Mouse (Mus musculus): Measurements from ENCODE around the gene Epha1. TPM values are rescaled to one million over a fixed set of nuclear protein-coding genes. Genes with fewer than 3 reads are reported as not detected.

The Epha1 gene
- polyA plus RNA-seq, 1 experiment from 2014 or later, result 8.4 TPM

GRCm38 (mm10) chr6:42348281-42349005 lies 24.6 kb downstream of the Epha1 start:
- no peaks in the 10 kb centered on the region for H3K9me3 ChIP-seq (replicated peaks; ENCODE audit: control insufficient read depth, low read length)
- no peak overlapping the region for H3K9ac ChIP-seq (ENCODE audit: low read depth, low read length)
- H3K4me2 ChIP-seq (ENCODE audit: low read depth, low read length), result peak overlapping the region; percentile 66; the same call in 1 of the 2 replicates
- H3K36me3 ChIP-seq (ENCODE audit: control insufficient read depth, insufficient read depth), result no peaks in the 10 kb centered on the region
- peaks cover 16% of the 10 kb centered on the region for H3K4me1 ChIP-seq (ENCODE audit: control insufficient read depth, low read depth, low read length)
- 41% methylated on average over 12 of the region's 12 CpGs for WGBS (ENCODE audit: insufficient replicate concordance)
- no peak for ATAC-seq (ENCODE audit: low read depth)
- H3K27me3 ChIP-seq (ENCODE audit: control insufficient read depth, insufficient read depth, low read depth, low read length), result no peaks in the 10 kb centered on the region; the same call in 1 of the 2 replicates
- H3K4me3 ChIP-seq (ENCODE audit: low read depth, low read length), result no peak overlapping the region
- no peak overlapping the region for H3K27ac ChIP-seq (ENCODE audit: low read length)

- Histone ChIP-seq H3K9me3 (replicated peaks; ENCODE audit: control insufficient read depth, low read length) (no peaks in the 10 kb centered on the region), H3K36me3 (ENCODE audit: control insufficient read depth, insufficient read depth) (no peaks in the 10 kb centered on the region), H3K4me2 (ENCODE audit: low read depth, low read length) (no peak overlapping the region), H3K4me3 (ENCODE audit: low read depth, low read length) (no peak overlapping the region), H3K27me3 (ENCODE audit: control insufficient read depth, insufficient read depth, low read depth, low read length) (no peaks in the 10 kb centered on the region), H3K27ac (ENCODE audit: low read length) (no peak overlapping the region), H3K9ac (ENCODE audit: low read depth, low read length) (no peak overlapping the region), H3K4me1 (ENCODE audit: control insufficient read depth, low read depth, low read length) (no peaks in the 10 kb centered on the region)
- no peak for ATAC-seq (ENCODE audit: low read depth)
- 35% methylated on average over 1 of the region's 1 CpGs for WGBS (ENCODE audit: insufficient replicate concordance)
These were observed 28.8 kb downstream of the Epha1 start for GRCm38 (mm10) chr6:42344255-42344654.

GRCm38 (mm10) chr6:42343361-42344120 lies 29.5 kb downstream of the Epha1 start:
- no peaks in the 10 kb centered on the region for H3K36me3 ChIP-seq (ENCODE audit: control insufficient read depth, insufficient read depth)
- WGBS (ENCODE audit: insufficient replicate concordance), result 55% methylated on average over 9 of the region's 9 CpGs
- no peak for ATAC-seq (ENCODE audit: low read depth)
- H3K4me2 ChIP-seq (ENCODE audit: low read depth, low read length), result no peak overlapping the region
- H3K9me3 ChIP-seq (replicated peaks; ENCODE audit: control insufficient read depth, low read length), result no peaks in the 10 kb centered on the region
- no peaks in the 10 kb centered on the region for H3K4me1 ChIP-seq (ENCODE audit: control insufficient read depth, low read depth, low read length)
- no peak overlapping the region for H3K4me3 ChIP-seq (ENCODE audit: low read depth, low read length)
- no peak overlapping the region for H3K9ac ChIP-seq (ENCODE audit: low read depth, low read length)
- no peaks in the 10 kb centered on the region for H3K27me3 ChIP-seq (ENCODE audit: control insufficient read depth, insufficient read depth, low read depth, low read length)
- no peak overlapping the region for H3K27ac ChIP-seq (ENCODE audit: low read length)

- no peak overlapping the region for H3K4me2 ChIP-seq (ENCODE audit: low read depth, low read length)
- WGBS (ENCODE audit: insufficient replicate concordance), result 24% methylated on average over 1 of the region's 1 CpGs
- H3K4me3 ChIP-seq (ENCODE audit: low read depth, low read length), result no peak overlapping the region
- no peaks in the 10 kb centered on the region for H3K27me3 ChIP-seq (ENCODE audit: control insufficient read depth, insufficient read depth, low read depth, low read length)
- no peak for ATAC-seq (ENCODE audit: low read depth)
- H3K9me3 ChIP-seq (replicated peaks; ENCODE audit: control insufficient read depth, low read length), result no peaks in the 10 kb centered on the region
- no peak overlapping the region for H3K9ac ChIP-seq (ENCODE audit: low read depth, low read length)
- H3K27ac ChIP-seq (ENCODE audit: low read length), result no peak overlapping the region
- H3K36me3 ChIP-seq (ENCODE audit: control insufficient read depth, insufficient read depth), result no peaks in the 10 kb centered on the region
- no peaks in the 10 kb centered on the region for H3K4me1 ChIP-seq (ENCODE audit: control insufficient read depth, low read depth, low read length)
These were observed 30.9 kb downstream of the Epha1 start for GRCm38 (mm10) chr6:42342171-42342570.

DNA sequence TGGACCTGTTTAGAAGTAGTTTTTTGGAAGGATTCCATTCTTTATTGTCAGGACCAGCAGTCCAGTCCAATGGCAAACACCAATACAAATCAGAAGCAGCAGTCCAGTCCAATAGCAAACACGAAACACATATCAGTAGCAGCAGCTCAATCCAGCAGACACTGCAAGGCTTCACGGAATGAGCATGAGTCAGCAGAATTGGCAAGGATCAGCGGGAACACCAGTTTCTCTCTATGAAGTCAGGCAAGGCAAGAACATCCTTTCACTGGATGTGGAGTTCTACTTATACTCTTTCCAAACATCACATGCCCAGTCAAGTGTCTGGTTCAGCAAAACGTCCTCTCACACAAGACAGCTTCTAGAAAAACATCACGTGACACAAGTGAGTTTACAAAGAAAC lies 33.1 kb downstream of the Epha1 start:
- 59% methylated on average over 5 of the region's 5 CpGs for WGBS (ENCODE audit: insufficient replicate concordance)
- Histone ChIP-seq H3K9me3 (replicated peaks; ENCODE audit: control insufficient read depth, low read length) (no peaks in the 10 kb centered on the region), H3K4me1 (ENCODE audit: control insufficient read depth, low read depth, low read length) (no peaks in the 10 kb centered on the region), H3K27ac (ENCODE audit: low read length) (no peak overlapping the region), H3K9ac (ENCODE audit: low read depth, low read length) (no peak overlapping the region), H3K27me3 (ENCODE audit: control insufficient read depth, insufficient read depth, low read depth, low read length) (no peaks in the 10 kb centered on the region), H3K36me3 (ENCODE audit: control insufficient read depth, insufficient read depth) (no peaks in the 10 kb centered on the region), H3K4me3 (ENCODE audit: low read depth, low read length) (no peak overlapping the region), H3K4me2 (ENCODE audit: low read depth, low read length) (no peak overlapping the region)
- no peak for ATAC-seq (ENCODE audit: low read depth)

DNA sequence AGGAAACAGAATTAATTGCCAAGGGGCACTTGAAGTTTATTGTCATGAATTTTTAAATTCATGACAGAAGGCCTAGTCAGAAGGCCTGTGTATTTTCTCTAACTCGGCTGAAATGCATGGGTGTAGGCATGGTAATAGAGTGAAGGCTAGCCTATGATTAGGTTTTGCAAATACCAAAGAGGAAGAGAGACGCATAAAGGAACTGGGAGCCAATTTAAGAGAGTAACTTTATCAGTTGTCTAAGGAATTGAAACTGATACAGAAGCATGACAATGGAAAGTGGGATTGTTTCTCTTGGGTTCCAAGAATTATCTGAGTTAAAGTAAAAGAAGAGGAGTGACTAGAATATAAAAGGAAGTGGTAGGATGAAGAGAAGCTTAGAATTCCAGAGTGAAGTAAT lies 33.9 kb downstream of the Epha1 start:
- ATAC-seq (ENCODE audit: low read depth), result no peak

DNA sequence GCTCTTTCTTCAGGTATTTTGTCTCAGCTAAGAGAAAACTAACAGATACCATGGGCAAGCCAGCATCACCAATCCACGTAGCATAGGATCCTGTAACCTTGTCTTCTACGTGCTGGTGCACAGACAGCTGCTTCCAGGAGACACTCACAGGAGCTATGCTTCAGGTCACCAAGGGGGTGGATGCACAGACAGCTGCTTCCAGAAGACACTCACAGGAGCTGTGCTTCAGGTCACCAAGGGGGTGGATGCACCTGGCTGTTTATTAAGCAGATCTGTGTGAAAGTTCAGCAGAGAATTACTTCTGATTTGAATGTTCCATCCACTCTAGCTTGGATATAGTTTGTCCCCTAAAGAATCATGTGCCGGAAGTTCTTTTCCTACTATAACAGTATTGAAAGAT lies 42.1 kb downstream of the Epha1 start:
- H3K36me3 ChIP-seq (ENCODE audit: control insufficient read depth, insufficient read depth), result no peaks in the 10 kb centered on the region
- H3K9ac ChIP-seq (ENCODE audit: low read depth, low read length), result no peak overlapping the region
- no peak for ATAC-seq (ENCODE audit: low read depth)
- H3K4me2 ChIP-seq (ENCODE audit: low read depth, low read length), result no peak overlapping the region
- no peak overlapping the region for H3K27ac ChIP-seq (ENCODE audit: low read length)
- H3K4me3 ChIP-seq (ENCODE audit: low read depth, low read length), result no peak overlapping the region
- no peaks in the 10 kb centered on the region for H3K4me1 ChIP-seq (ENCODE audit: control insufficient read depth, low read depth, low read length)
- WGBS (ENCODE audit: insufficient replicate concordance), result 68% methylated on average over 3 of the region's 3 CpGs
- H3K27me3 ChIP-seq (ENCODE audit: control insufficient read depth, insufficient read depth, low read depth, low read length), result peaks cover under 1% of the 10 kb centered on the region; the same call in 1 of the 2 replicates
- H3K9me3 ChIP-seq (replicated peaks; ENCODE audit: control insufficient read depth, low read length), result no peaks in the 10 kb centered on the region

More for the DNA sequence above, 33.9 kb downstream of the Epha1 start:
- Histone ChIP-seq H3K4me2 (ENCODE audit: low read depth, low read length) (no peak overlapping the region), H3K4me1 (ENCODE audit: control insufficient read depth, low read depth, low read length) (no peaks in the 10 kb centered on the region), H3K36me3 (ENCODE audit: control insufficient read depth, insufficient read depth) (no peaks in the 10 kb centered on the region), H3K27me3 (ENCODE audit: control insufficient read depth, insufficient read depth, low read depth, low read length) (no peaks in the 10 kb centered on the region), H3K4me3 (ENCODE audit: low read depth, low read length) (no peak overlapping the region), H3K9me3 (replicated peaks; ENCODE audit: control insufficient read depth, low read length) (no peaks in the 10 kb centered on the region), H3K27ac (ENCODE audit: low read length) (no peak overlapping the region), H3K9ac (ENCODE audit: low read depth, low read length) (no peak overlapping the region)
- 57% methylated on average over 2 of the region's 2 CpGs for WGBS (ENCODE audit: insufficient replicate concordance)

GRCm38 (mm10) chr6:42330216-42330615 lies 42.9 kb downstream of the Epha1 start:
- WGBS (ENCODE audit: insufficient replicate concordance), result 62% methylated on average over 3 of the region's 3 CpGs
- no peak overlapping the region for H3K27ac ChIP-seq (ENCODE audit: low read length)
- no peak overlapping the region for H3K9ac ChIP-seq (ENCODE audit: low read depth, low read length)
- H3K36me3 ChIP-seq (ENCODE audit: control insufficient read depth, insufficient read depth), result no peaks in the 10 kb centered on the region
- ATAC-seq (ENCODE audit: low read depth), result no peak
- no peak overlapping the region for H3K4me3 ChIP-seq (ENCODE audit: low read depth, low read length)
- H3K9me3 ChIP-seq (replicated peaks; ENCODE audit: control insufficient read depth, low read length), result no peaks in the 10 kb centered on the region
- no peak overlapping the region for H3K4me2 ChIP-seq (ENCODE audit: low read depth, low read length)
- peaks cover 8% of the 10 kb centered on the region for H3K27me3 ChIP-seq (ENCODE audit: control insufficient read depth, insufficient read depth, low read depth, low read length)
- no peaks in the 10 kb centered on the region for H3K4me1 ChIP-seq (ENCODE audit: control insufficient read depth, low read depth, low read length)

- no peak overlapping the region for H3K9ac ChIP-seq (ENCODE audit: low read depth, low read length)
- no peak overlapping the region for H3K4me3 ChIP-seq (ENCODE audit: low read depth, low read length)
- H3K4me2 ChIP-seq (ENCODE audit: low read depth, low read length), result no peak overlapping the region
- no peak for ATAC-seq (ENCODE audit: low read depth)
- H3K27ac ChIP-seq (ENCODE audit: low read length), result no peak overlapping the region
- H3K36me3 ChIP-seq (ENCODE audit: control insufficient read depth, insufficient read depth), result no peaks in the 10 kb centered on the region
- no peaks in the 10 kb centered on the region; the same call in 1 of the 2 replicates for H3K4me1 ChIP-seq (ENCODE audit: control insufficient read depth, low read depth, low read length)
- WGBS (ENCODE audit: insufficient replicate concordance), result 30% methylated on average over 3 of the region's 3 CpGs
- no peaks in the 10 kb centered on the region for H3K9me3 ChIP-seq (replicated peaks; ENCODE audit: control insufficient read depth, low read length)
- peaks cover 23% of the 10 kb centered on the region for H3K27me3 ChIP-seq (ENCODE audit: control insufficient read depth, insufficient read depth, low read depth, low read length)
These were observed 44.3 kb downstream of the Epha1 start for GRCm38 (mm10) chr6:42328757-42329156.

Data from liver, embryonic 16.5 days (tissue).